Mouse (Mus musculus) hindbrain, postnatal 0 days (tissue): ENCODE data around the gene Grk5. TPM values are rescaled to one million over a fixed set of nuclear protein-coding genes. Genes with fewer than 3 reads are reported as not detected.

ENCODE experiments used
- ATAC-seq: fragments of 200-750 bp; cut with Nextera tagmentation; 2 replicates; pipeline ENCODE4 v1.8.0; 2017; ENCODE audit warnings: mild to moderate bottlenecking, moderate TSS enrichment, moderate library complexity
- DNase-seq: peaks from one replicate; pipeline ENCODE4 v3.0.0-alpha.2; 2015; ENCODE audit warnings: low spot score
- H3K27ac ChIP-seq: fragments of 300-500 bp; sonication (generic); 2 replicates; pipeline ENCODE4 v1.5.1; 2014; ENCODE audit warnings: mild to moderate bottlenecking
- H3K27me3 ChIP-seq: fragments of 300-500 bp; sonication (generic); 2 replicates; pipeline ENCODE4 v1.6.1; 2014; ENCODE audit warnings: low read length, mixed read lengths; ENCODE audit not compliant: insufficient read depth
- H3K36me3 ChIP-seq: fragments of 300-500 bp; sonication (generic); 2 replicates; pipeline ENCODE4 v1.6.1; 2014; ENCODE audit warnings: low read length, mixed read lengths; ENCODE audit not compliant: insufficient read depth
- H3K4me1 ChIP-seq: fragments of 300-500 bp; sonication (generic); 2 replicates; pipeline ENCODE4 v1.6.1; 2014; ENCODE audit warnings: antibody characterized with exemption, low read length, mixed read lengths; ENCODE audit not compliant: insufficient read depth
- H3K4me2 ChIP-seq: fragments of 300-500 bp; sonication (generic); 2 replicates; pipeline ENCODE4 v1.6.1; 2014; ENCODE audit warnings: low read depth, mild to moderate bottlenecking, low read length, moderate library complexity, mixed read lengths
- H3K4me3 ChIP-seq: fragments of 300-500 bp; sonication (generic); 2 replicates; pipeline ENCODE4 v1.5.1; 2014; ENCODE audit warnings: low read length
- H3K9ac ChIP-seq: fragments of 300-500 bp; sonication (generic); replicated peaks from 2 replicates; pipeline ENCODE4 v1.6.1; 2014; ENCODE audit warnings: mild to moderate bottlenecking, low read length, moderate library complexity, mixed read lengths
- H3K9me3 ChIP-seq: fragments of 300-500 bp; sonication (generic); 2 replicates; pipeline ENCODE4 v1.6.1; 2016; ENCODE audit warnings: low read length, mixed read lengths
- CTCF ChIP-seq: IDR thresholded peaks from 2 replicates; pipeline ENCODE4 v1.5.1; 2016; ENCODE audit warnings: antibody characterized with exemption, control low read depth, low read depth
- WGBS: fragments of 180-500 bp; shearing (Covaris S2); extraction: QIAGEN DNeasy Blood & Tissue Kit; methylation state at CpG from one replicate; pipeline ENCODE4 v1.1.7; 2014; 5-methylcytosine and 5-hydroxymethylcytosine counted together
- polyA plus RNA-seq: library from polyadenylated mRNA; unstranded; fragments of >200 nt; fragmentation: Nextera tagmentation; extraction: Ambion mirVana; gene quantifications from 2 replicates; pipeline ENCODE4 v1.2.1, GENCODE M21; 2015
- total RNA-seq: library from RNA; depleted of rRNA; stranded (reverse); fragments of >200 nt; gene quantifications from 2 replicates; pipeline ENCODE4 v1.2.3, GENCODE M21; 2014

The Grk5 gene
- total and polyA plus RNA-seq, 2 experiments from 2014 or later, result 1.3 to 7.8 TPM

- H3K36me3 ChIP-seq, result no peaks in the 10 kb centered on the region
- H3K27me3 ChIP-seq, result no peaks in the 10 kb centered on the region
- TF ChIP-seq CTCF, result no peak
- DNase-seq (no peak), ATAC-seq (peak; percentile 62)
- WGBS, result under 1% methylated on average over 39 of the region's 41 CpGs
- H3K4me2 ChIP-seq, result peak overlapping the region; percentile 73
- peaks cover 8% of the 10 kb centered on the region for H3K4me1 ChIP-seq
- peak overlapping the region; percentile 60 for H3K9ac ChIP-seq
- peak overlapping the region; percentile 90 for H3K27ac ChIP-seq
- peak overlapping the region; percentile 82 for H3K4me3 ChIP-seq
- H3K9me3 ChIP-seq, result no peaks in the 10 kb centered on the region
Observed at GRCm38 (mm10) chr19:60890391-60891122, 1.0 kb downstream of the Grk5 start.

- no peak overlapping the region for H3K9ac ChIP-seq
- peaks cover 8% of the 10 kb centered on the region for H3K4me1 ChIP-seq
Observed at GRCm38 (mm10) chr19:60891123-60891470, 1.5 kb downstream of the Grk5 start.

GRCm38 (mm10) chr19:60891934-60892547 is 2.5 kb downstream of the Grk5 start:
- ATAC-seq, result no peak
- 37% methylated on average over 1 of the region's 1 CpGs for WGBS
- no peaks in the 10 kb centered on the region for H3K36me3 ChIP-seq
- H3K4me1 ChIP-seq, result peaks cover 8% of the 10 kb centered on the region
- H3K9me3 ChIP-seq, result no peaks in the 10 kb centered on the region
- H3K9ac ChIP-seq, result no peak overlapping the region
- H3K4me2 ChIP-seq, result peak overlapping the region; percentile 73
- peak; percentile 79 for TF ChIP-seq CTCF
- no peak overlapping the region for H3K4me3 ChIP-seq
- DNase-seq, result peak; percentile 53
- no peaks in the 10 kb centered on the region for H3K27me3 ChIP-seq
- no peak overlapping the region for H3K27ac ChIP-seq

More at GRCm38 (mm10) chr19:60891123-60891470, 1.5 kb downstream of the Grk5 start:
- no peaks in the 10 kb centered on the region for H3K9me3 ChIP-seq
- no peak overlapping the region for H3K27ac ChIP-seq
- peak overlapping the region; percentile 73 for H3K4me2 ChIP-seq
- no peaks in the 10 kb centered on the region for H3K27me3 ChIP-seq
- WGBS, result 3% methylated on average over 4 of the region's 5 CpGs
- peak overlapping the region; percentile 82 for H3K4me3 ChIP-seq
- TF ChIP-seq CTCF, result no peak
- ATAC-seq (no peak), DNase-seq (peak; percentile 39)
- no peaks in the 10 kb centered on the region for H3K36me3 ChIP-seq

DNA sequence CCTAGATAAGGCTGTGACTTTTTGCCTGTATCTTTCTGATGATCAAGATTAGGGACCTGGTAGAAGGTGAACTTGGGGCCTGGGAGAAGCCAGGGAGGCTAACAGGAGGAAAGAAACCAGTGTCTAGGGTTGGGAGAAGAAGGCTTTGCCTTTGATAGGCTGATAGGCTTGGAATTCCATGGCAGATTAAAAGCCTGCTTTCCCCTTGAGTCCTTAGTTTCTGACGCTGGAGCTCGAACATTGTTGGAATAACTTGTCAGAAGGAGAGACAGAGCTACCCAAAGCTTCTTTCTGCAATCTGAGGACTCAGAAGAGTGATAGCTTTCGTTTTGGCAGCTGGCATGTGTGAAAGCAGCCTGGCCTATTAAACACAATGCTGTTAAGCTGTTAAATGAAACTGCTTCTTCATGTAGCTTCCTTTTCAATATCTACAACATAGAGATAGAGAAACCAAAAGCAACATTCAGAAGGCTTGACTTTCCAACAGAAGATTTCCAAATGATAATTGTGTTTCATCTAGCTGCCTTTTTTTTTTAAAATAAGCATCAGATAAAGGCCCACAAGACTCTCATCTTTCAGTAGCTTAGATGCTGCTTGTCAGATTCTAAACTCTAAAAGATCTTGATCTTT is 5.8 kb downstream of the Grk5 start:
- no peak overlapping the region for H3K4me2 ChIP-seq
- 42% methylated on average over 3 of the region's 3 CpGs for WGBS
- H3K27me3 ChIP-seq, result no peaks in the 10 kb centered on the region
- H3K36me3 ChIP-seq, result no peaks in the 10 kb centered on the region
- H3K4me3 ChIP-seq, result no peak overlapping the region
- H3K9me3 ChIP-seq, result no peaks in the 10 kb centered on the region
- H3K27ac ChIP-seq, result no peak overlapping the region
- no peak for ATAC-seq
- no peak for TF ChIP-seq CTCF
- peaks cover 8% of the 10 kb centered on the region for H3K4me1 ChIP-seq
- no peak overlapping the region for H3K9ac ChIP-seq
- no peak for DNase-seq

- Histone ChIP-seq H3K4me2 (no peak overlapping the region), H3K9ac (no peak overlapping the region), H3K4me3 (no peak overlapping the region), H3K4me1 (no peaks in the 10 kb centered on the region), H3K27me3 (no peaks in the 10 kb centered on the region), H3K9me3 (no peaks in the 10 kb centered on the region), H3K36me3 (no peaks in the 10 kb centered on the region), H3K27ac (no peak overlapping the region)
- ATAC-seq (no peak), DNase-seq (no peak)
- no peak for TF ChIP-seq CTCF
- WGBS, result 86% methylated on average over 1 of the region's 1 CpGs
Observed at GRCm38 (mm10) chr19:60903139-60903538, 13.6 kb downstream of the Grk5 start.

- Histone ChIP-seq H3K9ac (no peak overlapping the region), H3K9me3 (no peaks in the 10 kb centered on the region), H3K4me2 (no peak overlapping the region), H3K4me3 (no peak overlapping the region), H3K4me1 (no peaks in the 10 kb centered on the region), H3K27ac (no peak overlapping the region), H3K36me3 (no peaks in the 10 kb centered on the region), H3K27me3 (no peaks in the 10 kb centered on the region)
- ATAC-seq, result no peak
- no peak for DNase-seq
- TF ChIP-seq CTCF, result no peak
- 88% methylated on average over 1 of the region's 1 CpGs for WGBS
Observed at GRCm38 (mm10) chr19:60903971-60904370, 14.4 kb downstream of the Grk5 start.
